Comparison of ENCODE assay signal across 28 mouse cellular contexts in genomic region chr16:92007351-92007750, GRCm38 (mm10). TPM values are rescaled to one million over a fixed set of nuclear protein-coding genes. Genes with fewer than 3 reads are reported as not detected.
A peak's percentile ranks its signal among the peaks of the same experiment; 100 is the strongest.
DNase-seq lines count a peak whose midpoint lies in the region.
"Had no signal": no experiment of that assay in that cellular context is flagged by ENCODE, and none has a peak within 500 bp of the region (broad histone marks: within the 10 kb centered on the region; RNA-seq: fewer than 3 reads in every experiment).

No protein-coding gene starts in this region.

- H3K4me3 ChIP-seq in heart, embryonic 10.5 days: no peak overlapping the region
- H3K4me3 ChIP-seq: embryonic facial prominence, embryonic 12.5 days; embryonic facial prominence, embryonic 15.5 days; forebrain, embryonic 12.5 days; forebrain, embryonic 15.5 days; heart, embryonic 13.5 days; hindbrain, embryonic 12.5 days; hindbrain, embryonic 15.5 days had no signal

- H3K27me3 ChIP-seq in heart, embryonic 10.5 days (ENCODE audit: insufficient read depth, poor library complexity, severe bottlenecking): no peaks in the 10 kb centered on the region
- H3K27me3 ChIP-seq: embryonic facial prominence, embryonic 12.5 days; embryonic facial prominence, embryonic 15.5 days; forebrain, embryonic 12.5 days; forebrain, embryonic 15.5 days; heart, embryonic 13.5 days; hindbrain, embryonic 12.5 days; hindbrain, embryonic 15.5 days had no signal

- intact Hi-C loops in heart, postnatal 25 days (cut with DNase I): no loop called here
- intact Hi-C loops in heart, postnatal 14 days (cut with DNase I): no loop called here
- intact Hi-C loops in heart, postnatal 36 days (cut with DNase I): no loop called here

- no peak overlapping the region for H3K27ac ChIP-seq in heart, embryonic 10.5 days
- H3K27ac ChIP-seq: embryonic facial prominence, embryonic 12.5 days; embryonic facial prominence, embryonic 15.5 days; forebrain, embryonic 12.5 days; forebrain, embryonic 15.5 days; heart, embryonic 13.5 days; hindbrain, embryonic 12.5 days; hindbrain, embryonic 15.5 days had no signal

- no peaks in the 10 kb centered on the region for H3K36me3 ChIP-seq in heart, embryonic 10.5 days
- H3K36me3 ChIP-seq: embryonic facial prominence, embryonic 12.5 days; embryonic facial prominence, embryonic 15.5 days; forebrain, embryonic 12.5 days; forebrain, embryonic 15.5 days; heart, embryonic 13.5 days; hindbrain, embryonic 12.5 days; hindbrain, embryonic 15.5 days had no signal

- H3K9me3 ChIP-seq in heart, embryonic 10.5 days: 0 out of 2 replicates have a peak, but pooled peaks cover 5% of the 10 kb centered on the region
- H3K9me3 ChIP-seq: embryonic facial prominence, embryonic 12.5 days; embryonic facial prominence, embryonic 15.5 days; forebrain, embryonic 12.5 days; forebrain, embryonic 15.5 days; heart, embryonic 13.5 days; hindbrain, embryonic 15.5 days had no signal

- no peaks in the 10 kb centered on the region for H3K4me1 ChIP-seq in heart, embryonic 10.5 days
- H3K4me1 ChIP-seq: embryonic facial prominence, embryonic 12.5 days; embryonic facial prominence, embryonic 15.5 days; forebrain, embryonic 12.5 days; forebrain, embryonic 15.5 days; heart, embryonic 13.5 days; hindbrain, embryonic 12.5 days; hindbrain, embryonic 15.5 days had no signal

- 81% methylated on average over 5 of the region's 5 CpGs for WGBS in heart, embryonic 10.5 days

- peak; percentile 23 to 57 for DNase-seq in heart, adult 18-20 months
- DNase-seq in heart, postnatal 25 days (ENCODE audit: low spot score): no peak
- peak; percentile 14 to 15 for DNase-seq in heart, postnatal 14 days
- no peak for DNase-seq in heart, embryonic 10.5 days (ENCODE audit: low spot score)
- DNase-seq in fat pad, adult 2 months (ENCODE audit: extremely low read depth, low read depth, low spot score): peak; percentile 25
- DNase-seq in heart, postnatal 36 days: peak; percentile 9 to 14
- no peak for DNase-seq in gastrocnemius, adult 8-10 months (ENCODE audit: low spot score in 2 of 2)
- DNase-seq: adrenal gland, postnatal 14 days; cerebellum, adult 11 months; cerebellum, adult 9-11 months; cerebellum, postnatal 25 days; gastrocnemius, postnatal 10 days; gastrocnemius, postnatal 36 days; kidney, adult 2 months had no signal

RNA-seq across cellular contexts. Expression of gene Mrps6, which starts 50.7 kb away (rescaled TPM):
- 10 to 100 TPM; 62.0 to 64.5 TPM for total RNA-seq in heart, adult 18-20 months (2021)
- total RNA-seq in heart, postnatal 25 days (2021): 10 to 100 TPM; 60.6 to 63.2 TPM
- 10 to 100 TPM; 48.8 to 55.5 TPM for total RNA-seq in heart, postnatal 14 days (2021)
- 119 and 122 TPM in 2 replicates for polyA plus RNA-seq in heart, embryonic 10.5 days (2016; fragmentation: Nextera tagmentation; extraction: Ambion mirVana)
- 10 to 100 TPM; 56.9 to 63.0 TPM for total RNA-seq in heart, postnatal 36 days (2021)
- total RNA-seq in gastrocnemius, adult 8-10 months (2022): 10 to 100 TPM; 19.5 to 26.4 (median 25.1) TPM

RNA-seq across cellular contexts. Expression of gene Gm49711, which starts 50.8 kb away (rescaled TPM):
- total RNA-seq in heart, adult 18-20 months (2021): not detected
- total RNA-seq in heart, postnatal 25 days (2021): not detected
- total RNA-seq in heart, postnatal 14 days (2021): not detected
- 0.21 TPM in 1 of 2 replicates, not detected in the other for polyA plus RNA-seq in heart, embryonic 10.5 days (2016; fragmentation: Nextera tagmentation; extraction: Ambion mirVana)
- total RNA-seq in heart, postnatal 36 days (2021): not detected
- not detected for total RNA-seq in gastrocnemius, adult 8-10 months (2022)
- total RNA-seq: adrenal gland, postnatal 14 days; common myeloid progenitor, adult 5-6 weeks; gastrocnemius, postnatal 10 days; gastrocnemius, postnatal 36 days; hematopoietic stem cell, adult 5-6 weeks; MEL had no signal
- polyA plus RNA-seq: CD4-positive, CD25-positive, alpha-beta regulatory T cell, adult 4 months; heart, embryonic 16.5 days; intestine, embryonic 14.5 days; intestine, postnatal 0 days; kidney, adult 2 months had no signal

RNA-seq across cellular contexts. Expression of gene Slc5a3, which starts 50.8 kb away (rescaled TPM):
- total RNA-seq in heart, adult 18-20 months (2021): 10 to 100 TPM; 10.2 to 12.7 TPM
- total RNA-seq in heart, postnatal 25 days (2021): 1 to 10 TPM; 6.3 to 7.7 TPM
- 1 to 10 TPM; 5.4 to 6.2 TPM for total RNA-seq in heart, postnatal 14 days (2021)
- 6.0 and 7.0 TPM in 2 replicates for polyA plus RNA-seq in heart, embryonic 10.5 days (2016; fragmentation: Nextera tagmentation; extraction: Ambion mirVana)
- total RNA-seq in heart, postnatal 36 days (2021): 1 to 10 TPM; 5.6 to 5.8 TPM
- total RNA-seq in gastrocnemius, adult 8-10 months (2022): 1 to 10 TPM; 1.2 to 3.2 (median 2.4) TPM

Comparison
In these comparisons a context has a peak if more than half of its experiments do, and no peak if none do; other contexts are left out.
1. DNase-seq: peak in heart, adult 18-20 months (2 of 2), heart, postnatal 14 days (2 of 2), fat pad, adult 2 months (single experiment) and heart, postnatal 36 days (2 of 2); none in heart, postnatal 25 days (single experiment), heart, embryonic 10.5 days (single experiment) and gastrocnemius, adult 8-10 months (0 of 2).